Mouse (Mus musculus): ENCODE measurements around the gene Mex3d. TPM values are rescaled to one million over a fixed set of nuclear protein-coding genes. Genes with fewer than 3 reads are reported as not detected.
A peak's percentile ranks its signal among the peaks of the same experiment; 100 is the strongest.
"Not testable (repeated sequence)": the region's sequence is repeated elsewhere in the genome, so short reads cannot be mapped to it uniquely, and the experiment has no call there.

Mex3d gene
- polyA plus RNA-seq, 1 experiment from 2014 or later: 5.1 TPM

DNA sequence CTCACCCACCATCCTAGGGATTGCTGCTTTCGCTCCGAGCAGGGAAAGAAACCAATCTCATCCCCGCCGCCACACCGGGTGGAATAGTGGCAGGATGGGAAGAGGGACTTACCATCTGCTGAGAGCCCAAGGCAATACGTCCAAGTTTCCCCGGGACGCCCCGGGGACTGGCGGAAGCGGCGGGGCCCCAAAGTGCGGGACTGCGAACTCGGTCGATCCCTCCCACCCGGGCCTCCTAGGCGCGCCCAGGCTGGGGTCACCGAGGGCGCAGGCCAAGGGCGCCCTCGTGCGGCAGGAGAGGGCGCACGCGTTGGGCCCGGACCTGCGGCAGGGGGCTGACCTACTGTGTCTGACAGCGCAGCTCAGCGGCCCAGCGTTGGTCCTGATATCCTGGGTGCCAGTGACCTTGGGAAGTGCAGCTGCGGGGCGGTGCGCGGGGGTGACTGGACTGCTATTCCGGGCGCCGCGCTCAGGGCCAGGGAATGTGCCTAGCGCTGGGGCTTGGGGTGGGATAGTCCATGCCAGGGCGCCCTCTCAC lies 39.1 kb downstream of the Mex3d start, which contains the start of gene Adamtsl5:
Adamtsl5 (minus strand) TSS at position 169 of the 538 bp plus-strand sequence.
- peak within 1 kb of the TSS; percentile 55 for H3K9ac ChIP-seq (replicated peaks; ENCODE audit: low read length)
- ATAC-seq (ENCODE audit: low FRiP score, low TSS enrichment): peak; percentile 19; the same call in 1 of the 2 replicates
- H3K27me3 ChIP-seq (ENCODE audit: insufficient read depth, low read length): peaks cover 87% of the 10 kb centered on the region
- H3K4me3 ChIP-seq (ENCODE audit: low read length): peak within 1 kb of the TSS; percentile 41
- peak within 1 kb of the TSS; percentile 51 for H3K4me2 ChIP-seq (replicated peaks; ENCODE audit: low read depth, low read length)
- peaks cover 32% of the 10 kb centered on the region for H3K4me1 ChIP-seq (ENCODE audit: insufficient read depth, low read length)
- H3K27ac ChIP-seq (ENCODE audit: low read length): no peak within 1 kb of the TSS
- no peaks in the 10 kb centered on the region for H3K9me3 ChIP-seq (ENCODE audit: low read length)
- no peaks in the 10 kb centered on the region for H3K36me3 ChIP-seq (ENCODE audit: insufficient read depth, low read length)
- WGBS: under 1% methylated on average over 42 of the region's 42 CpGs

DNA sequence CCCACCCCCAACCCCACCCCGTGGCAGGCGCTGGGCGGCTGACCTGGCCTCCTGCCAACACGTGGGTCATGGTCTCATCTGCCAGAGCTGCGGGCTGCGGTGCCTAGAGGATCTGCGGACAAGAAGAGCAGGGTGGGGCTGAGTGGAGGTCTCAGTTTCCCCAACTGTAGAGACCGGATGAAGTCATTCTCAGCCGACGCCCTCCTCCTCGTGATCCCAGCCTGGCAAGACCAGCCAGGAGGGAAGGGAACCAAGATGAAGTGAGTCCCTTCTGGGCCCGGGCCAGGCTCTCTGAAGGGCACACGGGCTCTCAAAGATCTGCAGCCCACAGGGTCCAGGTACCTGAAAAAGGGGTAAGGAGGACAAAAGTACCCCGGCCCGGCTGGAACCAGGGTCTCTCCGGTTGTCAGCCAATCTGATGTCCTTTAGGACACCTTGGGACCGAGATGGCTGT lies 39.9 kb downstream of the Mex3d start:
- H3K36me3 ChIP-seq (ENCODE audit: insufficient read depth, low read length): no peaks in the 10 kb centered on the region
- H3K9me3 ChIP-seq (ENCODE audit: low read length): no peaks in the 10 kb centered on the region
- no peak for ATAC-seq (ENCODE audit: low FRiP score, low TSS enrichment)
- H3K4me2 ChIP-seq (replicated peaks; ENCODE audit: low read depth, low read length): peak overlapping the region; percentile 51
- H3K9ac ChIP-seq (replicated peaks; ENCODE audit: low read length): peak overlapping the region; percentile 55
- 11% methylated on average over 17 of the region's 17 CpGs for WGBS
- peaks cover 36% of the 10 kb centered on the region for H3K4me1 ChIP-seq (ENCODE audit: insufficient read depth, low read length)
- H3K4me3 ChIP-seq (ENCODE audit: low read length): peak overlapping the region; percentile 41
- peaks cover 92% of the 10 kb centered on the region for H3K27me3 ChIP-seq (ENCODE audit: insufficient read depth, low read length)
- no peak overlapping the region for H3K27ac ChIP-seq (ENCODE audit: low read length)

DNA sequence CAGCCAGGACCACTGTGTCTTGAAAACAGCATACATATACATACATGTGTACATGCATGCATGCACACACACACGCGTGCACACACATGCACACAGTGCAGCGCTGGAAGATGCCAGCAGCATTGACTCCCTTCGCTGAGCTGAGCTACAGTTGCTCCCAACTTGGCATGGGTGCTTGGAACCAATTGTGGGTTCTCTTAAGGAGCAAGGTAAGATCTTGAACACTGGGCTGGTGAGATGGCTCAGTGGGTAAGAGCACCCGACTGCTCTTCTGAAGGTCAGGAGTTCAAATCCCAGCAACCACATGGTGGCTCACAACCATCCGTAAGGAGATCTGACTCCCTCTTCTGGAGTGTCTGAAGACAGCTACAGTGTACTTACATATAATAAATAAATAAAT lies 41.5 kb downstream of the Mex3d start:
- Histone ChIP-seq H3K27me3 (ENCODE audit: insufficient read depth, low read length) (peaks cover 94% of the 10 kb centered on the region), H3K4me1 (ENCODE audit: insufficient read depth, low read length) (peaks cover 48% of the 10 kb centered on the region)
- not testable (repeated sequence) for H3K9me3 ChIP-seq (ENCODE audit: low read length); ATAC-seq (ENCODE audit: low FRiP score, low TSS enrichment); H3K4me2 ChIP-seq (replicated peaks; ENCODE audit: low read depth, low read length); H3K27ac ChIP-seq (ENCODE audit: low read length); H3K4me3 ChIP-seq (ENCODE audit: low read length); H3K9ac ChIP-seq (replicated peaks; ENCODE audit: low read length); H3K36me3 ChIP-seq (ENCODE audit: insufficient read depth, low read length)
- 76% methylated on average over 5 of the region's 6 CpGs for WGBS

GRCm38 (mm10) chr10:80345122-80345521 lies 42.3 kb downstream of the Mex3d start:
- WGBS: under 1% methylated on average over 15 of the region's 16 CpGs
- H3K4me1 ChIP-seq (ENCODE audit: insufficient read depth, low read length): peaks cover 48% of the 10 kb centered on the region

DNA sequence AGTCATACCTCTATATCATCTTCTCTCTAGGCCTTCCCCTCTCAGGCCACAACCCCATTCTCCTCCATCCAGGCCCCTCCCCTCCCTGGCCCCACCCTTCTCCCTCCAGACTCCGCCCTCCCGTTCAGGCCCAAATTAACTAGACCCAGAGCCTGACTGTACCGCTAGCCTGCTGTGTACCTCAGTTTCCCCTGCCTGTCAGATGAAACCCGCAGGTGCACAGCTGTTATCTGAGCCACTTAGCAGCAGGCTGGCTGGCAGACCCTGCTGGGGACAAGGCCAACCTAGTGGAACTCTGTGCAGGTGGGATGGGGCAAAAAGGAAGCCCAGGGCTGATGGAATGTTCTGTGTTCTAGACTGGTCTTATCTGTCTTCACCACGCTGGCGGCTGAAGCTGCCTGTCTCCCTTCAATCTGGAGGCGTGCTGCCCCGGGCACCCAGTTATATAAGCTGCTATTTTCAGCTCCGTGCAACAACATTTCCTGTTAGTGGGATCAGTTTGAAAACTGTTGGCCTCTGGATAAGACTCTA lies 43.3 kb downstream of the Mex3d start:
- H3K4me2 ChIP-seq (replicated peaks; ENCODE audit: low read depth, low read length): no peak overlapping the region
- no peak for ATAC-seq (ENCODE audit: low FRiP score, low TSS enrichment)
- no peak overlapping the region for H3K27ac ChIP-seq (ENCODE audit: low read length)
- H3K9ac ChIP-seq (replicated peaks; ENCODE audit: low read length): no peak overlapping the region
- H3K36me3 ChIP-seq (ENCODE audit: insufficient read depth, low read length): no peaks in the 10 kb centered on the region
- peaks cover 48% of the 10 kb centered on the region for H3K4me1 ChIP-seq (ENCODE audit: insufficient read depth, low read length)
- WGBS: 43% methylated on average over 9 of the region's 9 CpGs
- no peak overlapping the region for H3K4me3 ChIP-seq (ENCODE audit: low read length)
- peaks cover 88% of the 10 kb centered on the region for H3K27me3 ChIP-seq (ENCODE audit: insufficient read depth, low read length)
- H3K9me3 ChIP-seq (ENCODE audit: low read length): no peaks in the 10 kb centered on the region

More at GRCm38 (mm10) chr10:80345122-80345521, 42.3 kb downstream of the Mex3d start:
- no peak overlapping the region for H3K27ac ChIP-seq (ENCODE audit: low read length)
- H3K36me3 ChIP-seq (ENCODE audit: insufficient read depth, low read length): no peaks in the 10 kb centered on the region
- H3K4me3 ChIP-seq (ENCODE audit: low read length): no peak overlapping the region
- peaks cover 96% of the 10 kb centered on the region for H3K27me3 ChIP-seq (ENCODE audit: insufficient read depth, low read length)
- no peaks in the 10 kb centered on the region for H3K9me3 ChIP-seq (ENCODE audit: low read length)
- peak overlapping the region; percentile 24; the same call in 1 of the 2 replicates for H3K4me2 ChIP-seq (replicated peaks; ENCODE audit: low read depth, low read length)
- peak overlapping the region; percentile 17; the same call in 1 of the 2 replicates for H3K9ac ChIP-seq (replicated peaks; ENCODE audit: low read length)
- no peak for ATAC-seq (ENCODE audit: low FRiP score, low TSS enrichment)

DNA sequence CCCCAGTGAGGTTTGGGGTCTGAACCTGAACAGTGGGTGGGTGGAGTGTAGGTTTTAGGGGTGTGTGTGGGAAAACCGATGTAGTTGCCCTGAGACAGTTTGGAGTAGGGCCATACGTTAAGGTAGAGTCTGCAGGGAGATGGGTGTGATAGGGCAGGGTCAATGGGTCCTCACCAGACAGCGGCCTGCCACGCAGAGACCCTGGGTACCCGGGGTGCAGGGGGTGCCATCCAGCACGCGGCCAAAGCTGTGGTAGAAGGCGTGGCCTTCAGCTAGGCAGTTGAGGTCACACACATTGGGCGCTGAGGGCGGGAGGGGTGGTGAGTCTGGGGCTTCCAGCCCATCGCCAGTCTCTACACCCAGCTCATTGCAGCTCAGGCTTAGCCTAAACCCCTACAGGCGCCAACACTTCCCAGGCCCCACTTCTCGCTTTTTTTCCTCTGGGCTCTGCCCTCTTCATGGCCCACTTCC lies 44.0 kb downstream of the Mex3d start:
- Histone ChIP-seq H3K27ac (ENCODE audit: low read length) (no peak overlapping the region), H3K4me3 (ENCODE audit: low read length) (peak overlapping the region; percentile 40), H3K9ac (replicated peaks; ENCODE audit: low read length) (peak overlapping the region; percentile 7; the same call in 1 of the 2 replicates), H3K9me3 (ENCODE audit: low read length) (no peaks in the 10 kb centered on the region), H3K36me3 (ENCODE audit: insufficient read depth, low read length) (no peaks in the 10 kb centered on the region), H3K4me1 (ENCODE audit: insufficient read depth, low read length) (peaks cover 42% of the 10 kb centered on the region), H3K27me3 (ENCODE audit: insufficient read depth, low read length) (peaks cover 80% of the 10 kb centered on the region), H3K4me2 (replicated peaks; ENCODE audit: low read depth, low read length) (peak overlapping the region; percentile 60)
- peak; percentile 16 for ATAC-seq (ENCODE audit: low FRiP score, low TSS enrichment)
- 27% methylated on average over 13 of the region's 13 CpGs for WGBS

DNA sequence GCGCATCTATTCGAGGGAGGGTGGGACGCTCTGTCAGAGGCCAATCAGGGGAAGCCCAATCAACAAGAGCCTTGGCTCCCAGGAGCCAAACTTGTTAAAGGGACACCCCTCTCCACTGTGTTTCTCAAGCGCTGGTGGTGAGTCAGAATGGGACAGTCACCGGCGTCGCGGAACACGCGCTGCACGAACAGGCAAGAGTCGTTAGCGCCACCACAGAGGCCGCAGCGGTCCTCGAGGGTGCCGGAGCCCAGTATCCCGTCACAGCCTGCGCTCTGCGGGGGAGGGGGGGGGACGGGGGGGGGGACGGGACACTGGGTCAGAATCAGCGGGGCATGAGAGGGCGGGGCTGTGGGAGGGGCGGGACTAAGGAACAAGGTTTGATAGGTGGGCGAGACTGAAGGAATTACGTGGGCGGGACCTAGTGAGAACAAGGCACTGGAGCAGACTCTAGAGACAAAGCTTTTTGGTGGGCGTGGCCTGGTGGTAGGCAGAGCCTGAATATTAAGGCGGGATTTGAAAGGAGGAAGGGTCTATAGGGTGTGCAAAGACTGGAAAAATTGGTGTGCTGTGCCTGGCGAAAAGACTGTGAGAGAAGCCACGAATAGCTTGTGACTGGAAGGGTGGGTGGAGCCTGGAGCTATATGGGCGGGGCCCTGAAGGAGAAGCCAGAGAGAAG lies 44.6 kb downstream of the Mex3d start:
- H3K4me2 ChIP-seq (replicated peaks; ENCODE audit: low read depth, low read length): peak overlapping the region; percentile 60
- ATAC-seq (ENCODE audit: low FRiP score, low TSS enrichment): peak; percentile 69
- WGBS: 1% methylated on average over 32 of the region's 33 CpGs
- H3K4me1 ChIP-seq (ENCODE audit: insufficient read depth, low read length): peaks cover 36% of the 10 kb centered on the region
- H3K9ac ChIP-seq (replicated peaks; ENCODE audit: low read length): peak overlapping the region; percentile 7; the same call in 1 of the 2 replicates
- H3K9me3 ChIP-seq (ENCODE audit: low read length): no peaks in the 10 kb centered on the region
- peak overlapping the region; percentile 40 for H3K4me3 ChIP-seq (ENCODE audit: low read length)
- H3K36me3 ChIP-seq (ENCODE audit: insufficient read depth, low read length): no peaks in the 10 kb centered on the region
- no peak overlapping the region for H3K27ac ChIP-seq (ENCODE audit: low read length)
- peaks cover 74% of the 10 kb centered on the region for H3K27me3 ChIP-seq (ENCODE audit: insufficient read depth, low read length)

- no peak overlapping the region for H3K27ac ChIP-seq (ENCODE audit: low read length)
- WGBS: 2% methylated on average over 26 of the region's 26 CpGs
- no peaks in the 10 kb centered on the region for H3K9me3 ChIP-seq (ENCODE audit: low read length)
- peak; percentile 17 for ATAC-seq (ENCODE audit: low FRiP score, low TSS enrichment)
- H3K27me3 ChIP-seq (ENCODE audit: insufficient read depth, low read length): peaks cover 69% of the 10 kb centered on the region
- H3K4me3 ChIP-seq (ENCODE audit: low read length): peak overlapping the region; percentile 40
- no peaks in the 10 kb centered on the region for H3K36me3 ChIP-seq (ENCODE audit: insufficient read depth, low read length)
- peak overlapping the region; percentile 60 for H3K4me2 ChIP-seq (replicated peaks; ENCODE audit: low read depth, low read length)
- no peak overlapping the region for H3K9ac ChIP-seq (replicated peaks; ENCODE audit: low read length)
- H3K4me1 ChIP-seq (ENCODE audit: insufficient read depth, low read length): peaks cover 32% of the 10 kb centered on the region
These were observed 45.1 kb downstream of the Mex3d start for GRCm38 (mm10) chr10:80342305-80342748.

GRCm38 (mm10) chr10:80341491-80342304 lies 45.8 kb downstream of the Mex3d start:
- no peak overlapping the region for H3K27ac ChIP-seq (ENCODE audit: low read length)
- H3K9ac ChIP-seq (replicated peaks; ENCODE audit: low read length): no peak overlapping the region; the same call in 1 of the 2 replicates
- H3K4me3 ChIP-seq (ENCODE audit: low read length): peak overlapping the region; percentile 40
- H3K9me3 ChIP-seq (ENCODE audit: low read length): no peaks in the 10 kb centered on the region
- no peaks in the 10 kb centered on the region for H3K36me3 ChIP-seq (ENCODE audit: insufficient read depth, low read length)
- peaks cover 63% of the 10 kb centered on the region for H3K27me3 ChIP-seq (ENCODE audit: insufficient read depth, low read length)
- peak overlapping the region; percentile 60 for H3K4me2 ChIP-seq (replicated peaks; ENCODE audit: low read depth, low read length)
- ATAC-seq (ENCODE audit: low FRiP score, low TSS enrichment): no peak
- peaks cover 31% of the 10 kb centered on the region for H3K4me1 ChIP-seq (ENCODE audit: insufficient read depth, low read length)
- 4% methylated on average over 47 of the region's 47 CpGs for WGBS
